Mouse (Mus musculus) frontal cortex, postnatal 25 days (tissue): ENCODE measurements around the gene Arhgap27.
"Not testable (repeated sequence)": the region's sequence is repeated elsewhere in the genome, so short reads cannot be mapped to it uniquely, and the experiment has no call there.

Experiments used
- DNase-seq, 2 experiments: peaks; one replicate each; pipeline ENCODE4 v3.0.0; 2022; ENCODE audit warnings: low spot score in 2 of 2

Arhgap27 gene

GRCm38 (mm10) chr11:103363214-103364148 is at the start of gene Arhgap27:
Arhgap27 (minus strand) TSS chr11:103363692.
- DNase-seq: peak; percentile 28 to 30

- no peak for DNase-seq
These were observed 49.5 kb upstream of the Arhgap27 start for GRCm38 (mm10) chr11:103412950-103413423.

GRCm38 (mm10) chr11:103411981-103412949 is 48.8 kb upstream of the Arhgap27 start, which contains the start of gene Plekhm1:
Plekhm1 (minus strand) TSS chr11:103412687.
- peak; percentile 89 to 93 for DNase-seq

- no peak for DNase-seq
These were observed 47.8 kb upstream of the Arhgap27 start for GRCm38 (mm10) chr11:103411301-103411700.

- DNase-seq: no peak
These were observed 45.4 kb upstream of the Arhgap27 start for GRCm38 (mm10) chr11:103408880-103409279.

- not testable (repeated sequence) for DNase-seq
These were observed 43.6 kb upstream of the Arhgap27 start for GRCm38 (mm10) chr11:103407136-103407535.

GRCm38 (mm10) chr11:103406551-103406950 is 43.1 kb upstream of the Arhgap27 start:
- DNase-seq: no peak

- DNase-seq: no peak
These were observed 42.3 kb upstream of the Arhgap27 start for GRCm38 (mm10) chr11:103405814-103406213.

GRCm38 (mm10) chr11:103404618-103405017 is 41.1 kb upstream of the Arhgap27 start:
- no peak for DNase-seq

- no peak for DNase-seq
These were observed 40.3 kb upstream of the Arhgap27 start for GRCm38 (mm10) chr11:103403776-103404175.

GRCm38 (mm10) chr11:103402738-103403137 is 39.2 kb upstream of the Arhgap27 start:
- no peak for DNase-seq

GRCm38 (mm10) chr11:103402198-103402597 is 38.7 kb upstream of the Arhgap27 start:
- DNase-seq: peak in 1 of 2 experiments; percentile 27

GRCm38 (mm10) chr11:103399986-103400385 is 36.5 kb upstream of the Arhgap27 start:
- DNase-seq: no peak

- DNase-seq: no peak
These were observed 35.6 kb upstream of the Arhgap27 start for GRCm38 (mm10) chr11:103399050-103399449.

GRCm38 (mm10) chr11:103396682-103397081 is 33.2 kb upstream of the Arhgap27 start:
- no peak for DNase-seq

- no peak for DNase-seq
These were observed 32.7 kb upstream of the Arhgap27 start for GRCm38 (mm10) chr11:103396236-103396635.

- DNase-seq: no peak
These were observed 31.1 kb upstream of the Arhgap27 start for GRCm38 (mm10) chr11:103394604-103395003.

- no peak for DNase-seq
These were observed 30.5 kb upstream of the Arhgap27 start for GRCm38 (mm10) chr11:103394025-103394424.

- DNase-seq: no peak
These were observed 24.5 kb upstream of the Arhgap27 start for GRCm38 (mm10) chr11:103387870-103388526.

GRCm38 (mm10) chr11:103386827-103387226 is 23.3 kb upstream of the Arhgap27 start:
- DNase-seq: no peak

GRCm38 (mm10) chr11:103381956-103382613 is 18.6 kb upstream of the Arhgap27 start:
- DNase-seq: no peak
